Mouse (Mus musculus) G1E (cell line): ENCODE results near the gene Prima1. TPM values are rescaled to one million over a fixed set of nuclear protein-coding genes. Genes with fewer than 3 reads are reported as not detected.

ENCODE experiments used
- ATAC-seq: 2 replicates; pipeline ENCODE4 v1.8.0; 2016; ENCODE audit warnings: mild to moderate bottlenecking; ENCODE audit not compliant: insufficient number of reproducible peaks, poor library complexity, low FRiP score, severe bottlenecking; ENCODE audit errors: extremely low read depth
- DNase-seq: peaks from one replicate; pipeline ENCODE4 v3.0.0; 2012; ENCODE audit warnings: low spot score
- H3K27me3 ChIP-seq: 2 replicates; pipeline ENCODE4 v1.6.1; 2012; ENCODE audit warnings: mild to moderate bottlenecking, low read length, inconsistent platforms; ENCODE audit not compliant: insufficient read depth
- H3K36me3 ChIP-seq: replicated peaks from 2 replicates; pipeline ENCODE3; 2012; ENCODE audit warnings: mild to moderate bottlenecking, inconsistent platforms
- H3K4me1 ChIP-seq: 2 replicates; pipeline ENCODE4 v1.6.1; 2012; ENCODE audit warnings: low read depth, low read length, inconsistent platforms, mixed read lengths; ENCODE audit not compliant: insufficient read depth
- H3K4me3 ChIP-seq: 2 replicates; pipeline ENCODE4 v1.5.1; 2012; ENCODE audit warnings: low read depth, mild to moderate bottlenecking, inconsistent platforms, low read length, moderate library complexity, mixed read lengths
- H3K9me3 ChIP-seq: replicated peaks from 2 replicates; pipeline ENCODE4 v1.6.1; 2012; ENCODE audit warnings: inconsistent platforms
- CTCF ChIP-seq: IDR thresholded peaks from 2 replicates; pipeline ENCODE4 v1.5.1; 2012; ENCODE audit warnings: low read depth, low read length, inconsistent platforms, mixed read lengths
- GATA1 ChIP-seq: IDR thresholded peaks from 2 replicates; pipeline ENCODE4 v1.6.1; 2012; ENCODE audit warnings: borderline replicate concordance, low read length, inconsistent platforms, mixed read lengths
- GATA2 ChIP-seq: IDR thresholded peaks from 2 replicates; pipeline ENCODE4 v1.6.1; 2012; ENCODE audit warnings: low read depth, low read length, inconsistent platforms, borderline replicate concordance
- POLR2AphosphoS5 ChIP-seq: IDR thresholded peaks from 2 replicates; pipeline ENCODE4 v1.6.1; 2012; ENCODE audit warnings: low read depth, low read length, inconsistent platforms; ENCODE audit not compliant: insufficient replicate concordance
- TAL1 ChIP-seq: conservative IDR thresholded peaks from 2 replicates; pipeline ENCODE4 v1.6.1; 2012; ENCODE audit warnings: low read depth, low read length, inconsistent platforms, mixed read lengths
- polyA plus RNA-seq: library from polyadenylated mRNA; stranded (reverse); fragments of >175 nt; gene quantifications from 2 replicates; pipeline ENCODE4 v1.2.3, GENCODE M21; 2012
- total RNA-seq, 2 experiments: library from RNA; stranded (forward) in 1 of 2; stranded (reverse) in 1 of 2; fragments of 200-1000 nt in 1 of 2; fragments of >200 nt in 1 of 2; fragmentation: Nextera tagmentation in 1 of 2; gene quantifications; 2 replicates each; pipeline ENCODE4 v1.2.3; 2014 to 2017

Gene Prima1
- total RNA-seq (2014; fragmentation: Nextera tagmentation): not detected in 2 replicates
- total RNA-seq (2017): not detected in 2 replicates
- not detected in 2 replicates for polyA plus RNA-seq

GRCm38 (mm10) chr12:103242083-103242581 is at the start of gene Prima1:
Prima1 (minus strand) TSS chr12:103242150.
- no peaks in the 10 kb centered on the region for H3K4me1 ChIP-seq
- ATAC-seq (no peak), DNase-seq (no peak)
- peak within 1 kb of the TSS; percentile 13; the same call in 1 of the 2 replicates for H3K4me3 ChIP-seq
- no peaks in the 10 kb centered on the region for H3K36me3 ChIP-seq
- TF ChIP-seq POLR2AphosphoS5 (no peak), GATA1 (no peak), TAL1 (no peak), GATA2 (no peak), CTCF (no peak)
- H3K27me3 ChIP-seq: no peaks in the 10 kb centered on the region
- peaks cover 86% of the 10 kb centered on the region for H3K9me3 ChIP-seq

- no peak overlapping the region for H3K4me3 ChIP-seq
- no peaks in the 10 kb centered on the region for H3K36me3 ChIP-seq
- ATAC-seq (no peak), DNase-seq (no peak)
- H3K9me3 ChIP-seq: peaks cover 71% of the 10 kb centered on the region
- H3K4me1 ChIP-seq: no peaks in the 10 kb centered on the region
- TF ChIP-seq TAL1 (no peak), CTCF (no peak), GATA2 (no peak), POLR2AphosphoS5 (no peak), GATA1 (no peak)
- H3K27me3 ChIP-seq: no peaks in the 10 kb centered on the region
Observed at GRCm38 (mm10) chr12:103287276-103287675, 45.3 kb upstream of the Prima1 start.

- TF ChIP-seq GATA1 (no peak), CTCF (no peak), TAL1 (no peak), POLR2AphosphoS5 (no peak)
- no peaks in the 10 kb centered on the region for H3K4me1 ChIP-seq
- no peaks in the 10 kb centered on the region for H3K27me3 ChIP-seq
- no peaks in the 10 kb centered on the region for H3K36me3 ChIP-seq
- ATAC-seq (no peak), DNase-seq (no peak)
- peaks cover 58% of the 10 kb centered on the region for H3K9me3 ChIP-seq
- no peak overlapping the region for H3K4me3 ChIP-seq
Observed at GRCm38 (mm10) chr12:103283411-103283810, 41.5 kb upstream of the Prima1 start.

GRCm38 (mm10) chr12:103282936-103283335 is 41.0 kb upstream of the Prima1 start:
- Histone ChIP-seq H3K9me3 (peaks cover 55% of the 10 kb centered on the region), H3K27me3 (no peaks in the 10 kb centered on the region), H3K4me1 (no peaks in the 10 kb centered on the region), H3K4me3 (no peak overlapping the region), H3K36me3 (no peaks in the 10 kb centered on the region)
- DNase-seq (no peak), ATAC-seq (no peak)
- no peak for TF ChIP-seq POLR2AphosphoS5
- TF ChIP-seq GATA1: no peak
- no peak for TF ChIP-seq GATA2
- TF ChIP-seq CTCF: no peak
- no peak for TF ChIP-seq TAL1

- no peak for TF ChIP-seq CTCF
- no peak for TF ChIP-seq POLR2AphosphoS5
- TF ChIP-seq TAL1: no peak
- TF ChIP-seq GATA2: no peak
- TF ChIP-seq GATA1: no peak
- Histone ChIP-seq H3K27me3 (no peaks in the 10 kb centered on the region), H3K36me3 (no peaks in the 10 kb centered on the region), H3K4me3 (no peak overlapping the region), H3K4me1 (no peaks in the 10 kb centered on the region), H3K9me3 (peaks cover 54% of the 10 kb centered on the region)
- ATAC-seq: no peak
- DNase-seq: no peak
Observed at GRCm38 (mm10) chr12:103281912-103282311, 40.0 kb upstream of the Prima1 start.

- TF ChIP-seq GATA2 (no peak), GATA1 (no peak), TAL1 (no peak), CTCF (no peak), POLR2AphosphoS5 (no peak)
- H3K4me1 ChIP-seq: no peaks in the 10 kb centered on the region
- H3K4me3 ChIP-seq: no peak overlapping the region
- no peaks in the 10 kb centered on the region for H3K27me3 ChIP-seq
- DNase-seq (no peak), ATAC-seq (no peak)
- no peaks in the 10 kb centered on the region for H3K36me3 ChIP-seq
- peaks cover 53% of the 10 kb centered on the region for H3K9me3 ChIP-seq
Observed at GRCm38 (mm10) chr12:103281491-103281890, 39.5 kb upstream of the Prima1 start.

- no peaks in the 10 kb centered on the region for H3K36me3 ChIP-seq
- no peak for TF ChIP-seq GATA1
- TF ChIP-seq GATA2: no peak
- TF ChIP-seq TAL1: no peak
- no peak for TF ChIP-seq CTCF
- no peak for TF ChIP-seq POLR2AphosphoS5
- no peaks in the 10 kb centered on the region for H3K4me1 ChIP-seq
- DNase-seq (no peak), ATAC-seq (no peak)
- no peaks in the 10 kb centered on the region for H3K27me3 ChIP-seq
- H3K9me3 ChIP-seq: peaks cover 49% of the 10 kb centered on the region
- H3K4me3 ChIP-seq: no peak overlapping the region
Observed at GRCm38 (mm10) chr12:103276422-103276821, 34.5 kb upstream of the Prima1 start.
